Mouse (Mus musculus): ENCODE results near the gene Zbtb4.

GRCm38 (mm10) chr11:69766872-69767624 lies 1.3 kb downstream of the Zbtb4 start:
- TF ChIP-seq CTCF (IDR thresholded peaks at IDR 0.05) (no peak), EP300 (IDR thresholded peaks at IDR 0.05) (no peak; the same call in 1 of the 2 replicates)

Measured in lung, postnatal 0 days (tissue).